Mouse (Mus musculus) embryonic facial prominence, embryonic 12.5 days (tissue): ENCODE measurements at regions not wholly inside any gene's neighbourhood (a gene's known extent, or its start where the extent isn't known, plus 50 kb on each side); places are given as distances from the start of the nearest gene placed in this dataset.

Experiments
- ATAC-seq: fragments of 200-750 bp; cut with Nextera tagmentation; 2 replicates; pipeline ENCODE4 v1.8.0; 2017; ENCODE audit not compliant: insufficient number of reproducible peaks, insufficient read depth, low FRiP score, low TSS enrichment
- H3K27ac ChIP-seq: fragments of 300-500 bp; sonication (generic); 2 replicates; pipeline ENCODE4 v1.5.1; 2016; ENCODE audit warnings: mild to moderate bottlenecking
- H3K27me3 ChIP-seq: fragments of 300-500 bp; sonication (generic); 2 replicates; pipeline ENCODE4 v1.6.1; 2016; ENCODE audit warnings: mild to moderate bottlenecking, moderate library complexity
- H3K36me3 ChIP-seq: fragments of 300-500 bp; sonication (generic); 2 replicates; pipeline ENCODE4 v1.6.1; 2016; ENCODE audit warnings: mild to moderate bottlenecking
- H3K4me1 ChIP-seq: fragments of 300-500 bp; sonication (generic); 2 replicates; pipeline ENCODE4 v1.6.1; 2016
- H3K4me2 ChIP-seq: fragments of 300-500 bp; sonication (generic); replicated peaks from 2 replicates; pipeline ENCODE4 v1.6.1; 2016; ENCODE audit warnings: mild to moderate bottlenecking, moderate library complexity
- H3K4me3 ChIP-seq: fragments of 300-500 bp; sonication (generic); 2 replicates; pipeline ENCODE4 v1.5.1; 2016; ENCODE audit warnings: mild to moderate bottlenecking
- H3K9ac ChIP-seq: fragments of 300-500 bp; sonication (generic); 2 replicates; pipeline ENCODE4 v1.6.1; 2016; ENCODE audit warnings: mild to moderate bottlenecking, moderate library complexity
- H3K9me3 ChIP-seq: fragments of 300-500 bp; sonication (generic); 2 replicates; pipeline ENCODE4 v1.6.1; 2016; ENCODE audit warnings: mild to moderate bottlenecking, moderate library complexity
- WGBS: fragments of 180-500 bp; shearing (Covaris S2); methylation state at CpG from one replicate; pipeline ENCODE4 v1.1.7; 2016; 5-methylcytosine and 5-hydroxymethylcytosine counted together

DNA sequence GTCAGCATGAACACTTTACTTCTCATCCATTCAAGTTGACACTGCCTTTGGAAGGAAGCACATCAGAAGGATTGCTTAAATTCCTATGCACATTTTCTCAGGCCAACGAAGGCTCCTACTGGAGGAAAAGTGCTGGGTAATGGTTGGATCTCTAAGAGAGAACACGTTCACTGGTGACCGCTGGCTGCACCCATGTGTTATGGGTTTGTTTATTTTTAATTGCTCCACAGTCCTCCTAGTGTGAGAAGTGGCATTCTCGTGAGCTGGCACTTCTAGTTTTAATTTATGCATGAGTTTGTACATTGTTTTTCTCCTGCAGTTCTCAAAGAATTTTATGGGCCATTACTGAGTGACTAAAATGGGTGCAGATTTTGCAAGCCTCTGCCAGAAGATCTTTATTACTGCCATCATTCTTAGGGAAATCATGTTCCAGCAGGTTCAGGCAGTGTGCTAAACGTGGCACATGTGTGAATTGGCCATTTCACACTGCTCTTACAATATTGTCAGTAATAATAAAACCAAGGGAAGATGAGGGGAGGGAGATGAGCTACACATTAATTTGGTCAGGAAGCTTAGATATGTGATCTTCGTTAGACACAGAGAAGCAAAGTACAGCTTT is 731.6 kb downstream of the Ttll7 start:
- Histone ChIP-seq H3K4me1 (no peaks in the 10 kb centered on the region), H3K4me3 (no peak overlapping the region), H3K36me3 (no peaks in the 10 kb centered on the region), H3K4me2 (no peak overlapping the region), H3K27me3 (no peaks in the 10 kb centered on the region), H3K9ac (no peak overlapping the region), H3K27ac (no peak overlapping the region), H3K9me3 (no peaks in the 10 kb centered on the region)
- no peak for ATAC-seq
- 67% methylated on average over 6 of the region's 6 CpGs for WGBS

DNA sequence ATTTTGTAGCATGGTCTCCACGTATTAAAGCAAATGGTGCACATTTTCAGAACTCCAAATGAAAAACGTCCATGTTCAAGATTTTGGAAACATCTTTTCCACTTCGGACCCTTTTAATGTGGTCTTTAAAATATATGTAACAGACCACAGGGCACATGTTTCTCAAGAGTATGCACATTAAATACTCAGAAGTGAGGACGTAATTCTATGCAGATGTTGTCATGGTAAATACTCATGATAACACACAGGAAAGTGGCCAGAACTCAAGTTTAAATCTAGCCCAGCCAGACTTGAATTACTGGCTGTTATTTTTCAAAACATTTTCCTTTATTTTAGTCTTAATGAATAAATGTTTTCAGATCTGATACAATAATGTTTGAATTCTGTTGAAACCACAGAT is 719.7 kb downstream of the Ttll7 start:
- Histone ChIP-seq H3K9ac (no peak overlapping the region), H3K4me2 (no peak overlapping the region), H3K4me3 (no peak overlapping the region), H3K4me1 (no peaks in the 10 kb centered on the region), H3K9me3 (no peaks in the 10 kb centered on the region), H3K27me3 (no peaks in the 10 kb centered on the region), H3K27ac (no peak overlapping the region), H3K36me3 (no peaks in the 10 kb centered on the region)
- 39% methylated on average over 4 of the region's 4 CpGs for WGBS
- no peak for ATAC-seq

DNA sequence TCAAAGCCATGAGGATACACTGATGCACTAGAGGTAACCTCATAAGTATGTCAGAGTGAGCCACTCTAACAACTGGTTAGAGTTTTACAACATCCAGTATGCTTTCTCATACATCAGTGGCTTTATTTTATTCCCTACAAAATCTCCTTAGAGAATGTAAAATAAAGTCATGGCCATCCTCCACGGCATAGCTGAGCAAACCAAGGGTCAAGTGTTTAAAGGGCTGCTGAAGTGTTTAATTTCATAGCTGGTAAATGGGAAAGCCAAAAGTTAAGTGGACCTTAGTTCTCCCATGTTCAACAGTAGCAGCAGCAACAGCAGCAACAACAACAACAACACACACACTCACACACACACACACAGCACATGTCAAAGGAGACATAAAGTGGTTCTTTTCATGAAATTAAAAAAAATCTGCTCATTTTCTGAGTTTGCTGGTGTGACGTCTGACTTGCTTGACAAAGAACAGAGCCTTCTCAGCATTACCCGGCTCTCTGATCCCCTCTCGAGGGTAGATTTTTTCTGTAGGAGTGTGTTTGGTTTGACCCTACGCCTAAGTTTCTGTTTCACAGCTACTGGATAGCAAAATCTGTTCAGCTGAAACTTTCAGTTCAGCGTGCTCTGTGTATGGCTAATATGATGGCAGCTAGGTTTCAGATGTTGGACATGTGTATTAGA is 693.3 kb downstream of the Ttll7 start:
- Histone ChIP-seq H3K4me2 (no peak overlapping the region), H3K27ac (no peak overlapping the region), H3K4me3 (no peak overlapping the region), H3K9me3 (no peaks in the 10 kb centered on the region), H3K4me1 (no peaks in the 10 kb centered on the region; the same call in 1 of the 2 replicates), H3K36me3 (no peaks in the 10 kb centered on the region), H3K9ac (no peak overlapping the region), H3K27me3 (no peaks in the 10 kb centered on the region)
- no peak for ATAC-seq
- 41% methylated on average over 6 of the region's 6 CpGs for WGBS

DNA sequence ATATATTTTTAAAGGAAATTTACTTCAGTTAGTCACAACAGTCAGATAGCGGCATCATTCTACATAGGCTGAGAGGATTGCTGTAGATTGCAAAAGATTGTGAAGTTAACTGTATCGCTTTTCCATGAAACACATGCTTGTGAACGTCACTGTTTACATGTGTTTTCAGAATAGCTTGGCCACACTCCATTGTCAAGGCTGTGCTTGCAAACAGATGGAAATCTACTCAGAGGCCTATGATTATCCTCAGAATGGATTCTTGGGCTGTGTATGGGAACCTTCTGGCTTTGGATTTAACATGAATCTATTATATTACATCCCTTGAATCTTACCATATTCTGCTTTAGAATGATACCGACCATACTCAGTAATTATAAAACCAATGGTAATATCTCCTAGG is 690.1 kb downstream of the Ttll7 start:
- H3K4me2 ChIP-seq, result no peak overlapping the region
- H3K4me1 ChIP-seq, result no peaks in the 10 kb centered on the region; the same call in 1 of the 2 replicates
- H3K27me3 ChIP-seq, result no peaks in the 10 kb centered on the region
- H3K9ac ChIP-seq, result no peak overlapping the region
- no peaks in the 10 kb centered on the region for H3K9me3 ChIP-seq
- H3K36me3 ChIP-seq, result no peaks in the 10 kb centered on the region
- WGBS, result 89% methylated on average over 4 of the region's 4 CpGs
- no peak overlapping the region for H3K27ac ChIP-seq
- H3K4me3 ChIP-seq, result no peak overlapping the region
- no peak for ATAC-seq

DNA sequence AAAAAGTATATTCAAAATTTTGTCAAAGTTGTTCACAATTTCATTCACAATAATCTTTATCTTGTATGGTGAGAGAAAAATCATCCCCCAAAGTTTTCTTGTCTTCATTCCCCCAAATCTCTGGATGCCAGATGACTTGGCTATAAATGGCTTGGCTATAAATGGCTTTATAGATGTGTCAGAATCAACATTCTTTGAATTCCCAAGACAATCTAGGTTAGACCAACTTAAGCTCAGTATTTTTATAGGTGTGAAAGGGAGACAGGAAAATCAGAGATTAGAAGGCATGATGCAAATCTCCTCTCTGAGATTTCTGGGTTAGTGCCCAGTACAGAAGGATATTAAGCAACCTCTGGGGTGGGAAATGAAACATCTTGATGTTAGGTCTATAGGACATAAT is 685.4 kb downstream of the Ttll7 start:
- no peaks in the 10 kb centered on the region for H3K9me3 ChIP-seq
- H3K4me3 ChIP-seq, result no peak overlapping the region
- no peaks in the 10 kb centered on the region for H3K27me3 ChIP-seq
- no peak overlapping the region for H3K4me2 ChIP-seq
- no peak overlapping the region for H3K27ac ChIP-seq
- no peaks in the 10 kb centered on the region for H3K4me1 ChIP-seq
- no peak overlapping the region for H3K9ac ChIP-seq
- no peak for ATAC-seq
- H3K36me3 ChIP-seq, result no peaks in the 10 kb centered on the region

DNA sequence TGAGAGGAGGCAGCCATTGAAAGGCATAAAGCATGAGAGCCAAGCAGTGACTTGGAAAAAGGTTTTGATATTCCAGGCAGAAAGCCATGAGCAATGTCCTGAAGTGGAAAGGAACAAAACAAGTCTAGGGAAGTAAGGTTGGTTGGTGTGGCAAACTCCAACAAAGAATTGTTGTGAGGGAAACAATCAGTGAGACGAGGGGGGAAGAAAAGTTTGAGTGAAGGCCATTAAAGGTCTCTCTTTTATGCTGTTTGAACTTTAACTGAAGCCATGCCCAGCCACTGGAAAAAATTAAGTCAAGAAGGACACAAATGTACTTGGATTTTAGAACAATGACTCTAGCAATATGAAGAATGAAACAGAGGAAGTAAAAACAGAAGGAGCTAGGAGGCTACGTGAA is 680.0 kb downstream of the Ttll7 start:
- Histone ChIP-seq H3K27me3 (0 out of 2 replicates have a peak, but pooled peaks cover 3% of the 10 kb centered on the region), H3K4me1 (no peaks in the 10 kb centered on the region), H3K4me3 (no peak overlapping the region), H3K36me3 (no peaks in the 10 kb centered on the region), H3K9me3 (no peaks in the 10 kb centered on the region), H3K4me2 (no peak overlapping the region), H3K9ac (no peak overlapping the region), H3K27ac (0 out of 2 replicates have a peak overlapping the region, but pooled peaks have one; percentile 30)
- WGBS, result 49% methylated on average over 2 of the region's 2 CpGs
- ATAC-seq, result no peak

DNA sequence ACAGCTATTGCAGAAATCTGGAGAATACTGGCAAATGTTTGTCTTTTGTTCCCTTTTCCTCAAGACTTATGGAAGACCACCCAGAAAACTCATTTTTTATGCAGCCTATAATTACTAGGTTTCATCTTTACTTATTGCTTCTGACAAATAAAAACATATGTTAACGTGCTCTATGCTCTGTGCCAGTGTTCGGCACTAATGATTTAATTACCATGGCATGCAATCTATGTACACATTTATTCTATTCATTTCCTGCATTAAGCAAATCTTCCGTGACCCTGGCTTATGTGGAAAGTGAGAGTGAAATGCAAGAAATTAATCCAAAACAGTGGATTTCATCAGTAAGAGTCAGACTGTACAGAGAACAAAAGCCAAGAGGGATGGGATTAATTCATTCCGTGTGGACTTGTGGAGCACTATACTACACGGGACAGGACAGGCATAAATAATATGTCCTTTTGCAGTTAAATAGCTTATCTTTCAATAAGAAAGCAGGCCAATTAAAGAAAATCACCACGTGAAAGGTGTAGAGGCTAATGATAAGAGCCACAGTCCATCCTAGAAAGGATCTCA is 679.5 kb downstream of the Ttll7 start:
- ATAC-seq, result no peak
- Histone ChIP-seq H3K4me2 (no peak overlapping the region), H3K27ac (0 out of 2 replicates have a peak overlapping the region, but pooled peaks have one; percentile 30), H3K9me3 (no peaks in the 10 kb centered on the region), H3K36me3 (no peaks in the 10 kb centered on the region), H3K27me3 (0 out of 2 replicates have a peak, but pooled peaks cover 3% of the 10 kb centered on the region), H3K4me3 (no peak overlapping the region), H3K4me1 (no peaks in the 10 kb centered on the region), H3K9ac (no peak overlapping the region)
- WGBS, result 36% methylated on average over 6 of the region's 6 CpGs
